ENCODE assay signal across 13 mouse cellular contexts in the genomic region with DNA sequence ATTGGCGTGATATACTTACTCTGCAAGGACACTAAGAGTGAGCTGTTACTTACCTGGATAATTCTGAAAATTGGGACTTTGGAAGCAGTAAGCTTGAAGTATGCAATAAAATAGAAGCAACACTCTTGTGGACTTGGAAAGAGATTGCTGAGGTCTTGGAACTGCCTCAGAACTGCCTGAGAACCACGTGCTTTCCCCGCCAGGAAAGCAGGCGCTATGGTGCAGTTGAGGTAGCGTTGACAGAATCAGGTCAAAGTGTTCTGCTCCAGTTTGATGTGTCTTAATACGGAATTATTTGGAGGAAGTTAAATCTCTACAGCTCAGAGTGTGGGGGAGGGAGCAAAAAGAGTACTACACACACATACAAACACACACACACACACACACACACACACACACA.
A peak's percentile ranks its signal among the peaks of the same experiment; 100 is the strongest.
DNase-seq lines count a peak whose midpoint lies in the region; ATAC-seq and TF ChIP-seq lines count a peak whose summit lies in the region.
"Had no signal": no experiment of that assay in that cellular context is flagged by ENCODE, and none has a peak within 500 bp of the region (broad histone marks: within the 10 kb centered on the region; RNA-seq: fewer than 3 reads in every experiment).

No protein-coding gene starts in this region.

- DNase-seq in heart, postnatal 10 days, result peak; percentile 20 to 24
- DNase-seq in heart, postnatal 25 days (ENCODE audit: low spot score), result no peak
- peak; percentile 26 for DNase-seq in adipocyte (ENCODE audit: low spot score)
- DNase-seq in brain, adult 2 months (ENCODE audit: low read depth, low spot score), result peak; percentile 73
- peak; percentile 30 to 34 for DNase-seq in left cerebral cortex, postnatal 14 days (ENCODE audit: low spot score in 2 of 2)
- DNase-seq in forebrain, postnatal 0 days, result no peak
- no peak for DNase-seq in thymus, adult 2 months
- DNase-seq: embryo, embryonic 11 days; gastrocnemius, adult 2 months had no signal

- H3K4me3 ChIP-seq in forebrain, postnatal 0 days (ENCODE audit: low read depth, low read length), result no peak overlapping the region
- no peak overlapping the region for H3K4me3 ChIP-seq in thymus, adult 2 months (ENCODE audit: control insufficient read depth, insufficient read depth, low read length)
- H3K4me3 ChIP-seq: erythroblast, embryonic 14.5 days; gastrocnemius, adult 2 months; heart, embryonic 15.5 days had no signal

- TF ChIP-seq POLR2A in thymus, adult 2 months (IDR thresholded peaks at IDR 0.05; ENCODE audit: control insufficient read depth, extremely low read depth, insufficient read depth, low read length, poor library complexity), result no peak

- no peak for TF ChIP-seq CTCF in forebrain, postnatal 0 days (IDR thresholded peaks at IDR 0.05; ENCODE audit: low read depth)
- no peak for TF ChIP-seq CTCF in thymus, adult 2 months (IDR thresholded peaks at IDR 0.05; ENCODE audit: borderline replicate concordance, control insufficient read depth, extremely low read depth, insufficient read depth, low read length, poor library complexity)

- intact Hi-C loops in heart, postnatal 10 days (cut with DNase I), result no loop called here
- intact Hi-C loops in heart, postnatal 25 days (cut with DNase I), result no loop called here
- intact Hi-C loops in left cerebral cortex, postnatal 14 days (cut with DNase I), result no loop called here

- ATAC-seq in forebrain, postnatal 0 days, result no peak

- H3K27ac ChIP-seq in forebrain, postnatal 0 days (ENCODE audit: low read depth, low read length), result no peak overlapping the region
- H3K27ac ChIP-seq in thymus, adult 2 months (ENCODE audit: control insufficient read depth, insufficient read depth, low read length), result no peak overlapping the region
- H3K27ac ChIP-seq: gastrocnemius, adult 2 months; heart, embryonic 15.5 days; liver, embryonic 14.5 days had no signal

- no peaks in the 10 kb centered on the region for H3K27me3 ChIP-seq in forebrain, postnatal 0 days (ENCODE audit: insufficient read depth, low read length)
- no peaks in the 10 kb centered on the region for H3K27me3 ChIP-seq in thymus, adult 2 months (ENCODE audit: control insufficient read depth, insufficient read depth, low read length)
- H3K27me3 ChIP-seq: CH12.LX; heart, embryonic 15.5 days had no signal

- H3K9ac ChIP-seq in forebrain, postnatal 0 days, result no peak overlapping the region
- H3K9ac ChIP-seq: heart, embryonic 15.5 days; liver, embryonic 14.5 days had no signal

- no peak overlapping the region for H3K4me2 ChIP-seq in forebrain, postnatal 0 days (ENCODE audit: low read depth)
- H3K4me2 ChIP-seq: heart, embryonic 15.5 days had no signal

- H3K9me3 ChIP-seq in forebrain, postnatal 0 days (ENCODE audit: low read length), result no peaks in the 10 kb centered on the region
- H3K9me3 ChIP-seq: heart, embryonic 15.5 days had no signal

- WGBS in forebrain, postnatal 0 days, result 79% methylated on average over 6 of the region's 6 CpGs
- 85% methylated on average over 6 of the region's 6 CpGs for WGBS in thymus, adult 2 months

- no peaks in the 10 kb centered on the region for H3K36me3 ChIP-seq in forebrain, postnatal 0 days (ENCODE audit: insufficient read depth)
- H3K36me3 ChIP-seq in thymus, adult 2 months (ENCODE audit: control insufficient read depth, insufficient read depth, low read length), result no peaks in the 10 kb centered on the region
- H3K36me3 ChIP-seq: heart, embryonic 15.5 days had no signal

- no peaks in the 10 kb centered on the region for H3K4me1 ChIP-seq in forebrain, postnatal 0 days (ENCODE audit: insufficient read depth)
- H3K4me1 ChIP-seq in thymus, adult 2 months (replicated peaks; ENCODE audit: control insufficient read depth, insufficient read depth, low read length), result no peaks in the 10 kb centered on the region
- H3K4me1 ChIP-seq: heart, embryonic 15.5 days had no signal

Comparison
In these comparisons a context has a peak if more than half of its experiments do, and no peak if none do; other contexts are left out.
1. DNase-seq: peak in heart, postnatal 10 days (2 of 2), adipocyte (single experiment), brain, adult 2 months (single experiment) and left cerebral cortex, postnatal 14 days (2 of 2); none in heart, postnatal 25 days (single experiment), forebrain, postnatal 0 days (single experiment) and thymus, adult 2 months (single experiment).